Mouse (Mus musculus) intestine, postnatal 0 days (tissue): ENCODE measurements around the gene Tcea2. TPM values are rescaled to one million over a fixed set of nuclear protein-coding genes. Genes with fewer than 3 reads are reported as not detected.
A peak's percentile ranks its signal among the peaks of the same experiment; 100 is the strongest.

Experiments
- ATAC-seq: fragments of 200-750 bp; cut with Nextera tagmentation; 2 replicates; pipeline ENCODE4 v1.8.0; 2017; ENCODE audit warnings: mild to moderate bottlenecking, moderate TSS enrichment, moderate library complexity
- H3K27ac ChIP-seq: fragments of 300-500 bp; sonication (generic); 2 replicates; pipeline ENCODE4 v1.5.1; 2014; ENCODE audit warnings: mild to moderate bottlenecking, low read depth, low read length, moderate library complexity
- H3K27me3 ChIP-seq: fragments of 300-500 bp; sonication (generic); replicated peaks from 2 replicates; pipeline ENCODE4 v1.6.1; 2014; ENCODE audit warnings: low read length, mixed read lengths; ENCODE audit not compliant: control insufficient read depth, insufficient read depth
- H3K36me3 ChIP-seq: fragments of 300-500 bp; sonication (generic); 2 replicates; pipeline ENCODE4 v1.6.1; 2014; ENCODE audit warnings: mild to moderate bottlenecking, moderate library complexity; ENCODE audit not compliant: control insufficient read depth, insufficient read depth
- H3K4me1 ChIP-seq: fragments of 300-500 bp; sonication (generic); replicated peaks from 2 replicates; pipeline ENCODE4 v1.6.1; 2014; ENCODE audit warnings: antibody characterized with exemption, low read length, mixed read lengths; ENCODE audit not compliant: control insufficient read depth, insufficient read depth
- H3K4me2 ChIP-seq: fragments of 300-500 bp; sonication (generic); replicated peaks from 2 replicates; pipeline ENCODE4 v1.6.1; 2014; ENCODE audit warnings: low read depth, mild to moderate bottlenecking, moderate library complexity
- H3K4me3 ChIP-seq: fragments of 300-500 bp; sonication (generic); 2 replicates; pipeline ENCODE4 v1.5.1; 2014; ENCODE audit warnings: low read depth, low read length
- H3K9ac ChIP-seq: fragments of 300-500 bp; sonication (generic); 2 replicates; pipeline ENCODE4 v1.6.1; 2014; ENCODE audit warnings: mild to moderate bottlenecking, low read depth, low read length
- H3K9me3 ChIP-seq: fragments of 300-500 bp; sonication (generic); 2 replicates; pipeline ENCODE4 v1.6.1; 2016; ENCODE audit warnings: mixed run types; ENCODE audit not compliant: control insufficient read depth
- CTCF ChIP-seq: sonication (generic); IDR thresholded peaks from 2 replicates; pipeline ENCODE4 v1.5.1; 2016; ENCODE audit warnings: low read depth, mild to moderate bottlenecking, control low read depth, antibody characterized with exemption, moderate library complexity
- WGBS: fragments of 180-500 bp; shearing (Covaris S2); extraction: QIAGEN DNeasy Blood & Tissue Kit; methylation state at CpG from one replicate; pipeline ENCODE4 v1.1.7; 2014; 5-methylcytosine and 5-hydroxymethylcytosine counted together
- polyA plus RNA-seq: library from polyadenylated mRNA; unstranded; fragments of >200 nt; fragmentation: Nextera tagmentation; extraction: Ambion mirVana; gene quantifications from 2 replicates; pipeline ENCODE4 v1.2.1, GENCODE M21; 2015

Gene Tcea2
- 6.8 and 8.0 TPM in 2 replicates for polyA plus RNA-seq

DNA sequence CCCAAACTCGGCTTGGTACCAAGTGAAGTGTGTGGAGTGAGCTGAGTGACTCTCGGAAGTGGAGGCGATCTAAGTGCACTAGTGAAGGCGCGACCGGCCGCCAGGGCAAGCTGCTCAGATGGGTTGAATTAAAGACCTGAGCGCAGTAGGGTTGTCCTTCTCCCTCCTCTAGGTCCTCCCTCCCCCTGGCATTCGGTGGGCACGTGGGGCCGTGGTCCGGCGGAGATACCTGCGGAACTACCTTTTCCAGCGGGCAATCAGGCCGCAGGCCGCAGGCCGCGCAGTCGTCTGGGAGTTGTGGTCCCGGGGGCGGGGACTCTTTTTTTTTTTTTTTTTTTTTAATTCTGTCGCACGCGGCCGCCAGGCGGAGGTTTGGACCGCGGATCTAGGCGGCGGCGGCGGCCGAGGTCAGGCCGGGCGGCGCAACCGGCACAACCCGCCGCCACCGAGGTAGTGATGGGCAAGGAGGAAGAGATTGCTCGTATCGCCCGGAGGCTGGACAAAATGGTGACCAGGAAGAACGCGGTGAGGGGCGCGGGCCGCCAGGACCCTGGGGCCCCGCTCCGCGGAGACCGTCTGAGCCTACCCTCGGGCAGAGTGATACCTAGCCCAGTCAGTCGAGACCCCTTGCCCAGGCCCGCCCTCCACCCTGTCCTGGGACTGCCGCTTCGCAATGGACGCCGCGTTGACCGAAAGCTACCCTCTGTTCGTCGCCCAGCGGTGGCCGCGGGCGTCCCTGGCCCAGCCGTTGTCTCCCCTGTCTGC, at the start of gene Tcea2:
TSS of gene Tcea2 (plus strand) at position 360 of the 765 bp plus-strand sequence.
- H3K4me2 ChIP-seq, result peak within 1 kb of the TSS; percentile 96
- WGBS, result under 1% methylated on average over 57 of the region's 69 CpGs
- no peak within 1 kb of the TSS for H3K27ac ChIP-seq
- peak within 1 kb of the TSS; percentile 65 for H3K4me3 ChIP-seq
- TF ChIP-seq CTCF, result peak; percentile 47
- H3K9ac ChIP-seq, result peak within 1 kb of the TSS; percentile 71
- H3K9me3 ChIP-seq, result no peaks in the 10 kb centered on the region
- peaks cover 20% of the 10 kb centered on the region for H3K27me3 ChIP-seq
- peak; percentile 45 for ATAC-seq
- 0 out of 2 replicates have a peak, but pooled peaks cover 6% of the 10 kb centered on the region for H3K4me1 ChIP-seq
- no peaks in the 10 kb centered on the region for H3K36me3 ChIP-seq

DNA sequence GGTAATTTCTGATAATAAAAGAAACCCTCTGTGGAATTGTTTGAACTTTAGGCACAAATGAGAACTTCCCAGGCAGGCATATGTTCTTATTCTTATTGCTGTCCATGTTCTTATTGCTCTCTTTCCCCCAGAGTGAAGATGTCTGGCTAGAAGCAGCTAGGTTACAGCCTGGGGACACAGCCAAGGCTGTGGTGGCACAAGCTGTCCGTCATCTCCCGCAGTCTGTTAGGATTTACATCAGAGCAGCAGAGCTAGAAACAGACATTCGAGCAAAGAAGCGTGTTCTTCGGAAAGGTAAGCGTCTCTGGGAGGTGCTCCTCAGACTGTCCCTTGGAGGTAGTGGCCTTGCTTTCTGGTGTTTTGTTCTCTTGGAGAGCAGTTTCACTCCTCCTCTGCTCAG, 47.5 kb upstream of the Tcea2 start:
- H3K4me2 ChIP-seq, result no peak overlapping the region
- no peak overlapping the region for H3K4me3 ChIP-seq
- H3K4me1 ChIP-seq, result no peaks in the 10 kb centered on the region
- 99% methylated on average over 6 of the region's 6 CpGs for WGBS
- H3K9ac ChIP-seq, result no peak overlapping the region
- no peaks in the 10 kb centered on the region for H3K9me3 ChIP-seq
- no peaks in the 10 kb centered on the region for H3K27me3 ChIP-seq
- no peak for ATAC-seq
- no peak overlapping the region for H3K27ac ChIP-seq
- peaks cover 58% of the 10 kb centered on the region for H3K36me3 ChIP-seq
- TF ChIP-seq CTCF, result no peak

DNA sequence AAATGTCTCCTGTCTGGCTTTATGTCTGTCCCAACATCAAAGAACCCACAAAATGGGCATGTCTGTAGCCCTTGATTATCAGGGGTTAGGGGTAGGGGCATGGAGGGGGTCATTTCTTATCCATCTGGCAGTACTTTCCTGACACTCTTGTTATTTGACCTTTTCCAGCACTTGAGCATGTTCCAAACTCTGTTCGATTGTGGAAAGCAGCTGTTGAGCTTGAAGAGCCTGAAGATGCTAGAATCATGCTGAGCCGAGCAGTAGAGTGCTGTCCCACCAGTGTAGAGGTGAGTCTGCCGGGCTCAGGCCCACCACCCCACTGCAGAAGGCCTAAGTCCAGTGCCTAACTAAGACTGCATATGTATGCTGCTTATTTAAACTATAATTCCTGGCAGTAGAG, 44.2 kb upstream of the Tcea2 start:
- Histone ChIP-seq H3K27ac (no peak overlapping the region), H3K4me3 (no peak overlapping the region), H3K36me3 (peaks cover 76% of the 10 kb centered on the region), H3K9me3 (no peaks in the 10 kb centered on the region), H3K9ac (no peak overlapping the region), H3K4me1 (no peaks in the 10 kb centered on the region), H3K27me3 (no peaks in the 10 kb centered on the region), H3K4me2 (no peak overlapping the region)
- TF ChIP-seq CTCF, result no peak
- no peak for ATAC-seq
- 96% methylated on average over 3 of the region's 3 CpGs for WGBS

DNA sequence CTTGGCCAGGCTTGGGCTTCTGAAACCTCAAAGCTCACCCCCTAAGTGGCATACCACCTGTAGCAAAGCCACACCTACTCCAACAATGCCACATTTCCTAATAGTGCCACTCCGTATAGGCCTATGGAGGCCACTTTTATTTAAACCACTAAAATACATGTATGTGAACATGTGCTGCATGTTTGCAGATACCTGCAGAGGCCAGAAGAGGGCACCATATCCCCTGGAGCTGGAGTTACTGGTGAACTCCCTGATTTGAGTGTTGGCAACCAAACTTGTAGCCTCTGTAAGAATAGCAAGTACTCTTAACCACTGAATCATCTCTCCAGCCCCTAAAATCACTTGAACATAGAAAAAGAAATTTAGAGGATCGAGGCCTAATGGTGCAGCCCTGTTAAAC, 35.7 kb upstream of the Tcea2 start:
- 80% methylated on average over 2 of the region's 2 CpGs for WGBS
- H3K9me3 ChIP-seq, result no peaks in the 10 kb centered on the region
- ATAC-seq, result no peak
- peaks cover 6% of the 10 kb centered on the region; the same call in 1 of the 2 replicates for H3K4me1 ChIP-seq
- no peak overlapping the region for H3K9ac ChIP-seq
- H3K27me3 ChIP-seq, result no peaks in the 10 kb centered on the region
- no peak overlapping the region for H3K4me2 ChIP-seq
- TF ChIP-seq CTCF, result peak; percentile 87
- H3K27ac ChIP-seq, result no peak overlapping the region
- H3K4me3 ChIP-seq, result no peak overlapping the region
- peaks cover 48% of the 10 kb centered on the region for H3K36me3 ChIP-seq

DNA sequence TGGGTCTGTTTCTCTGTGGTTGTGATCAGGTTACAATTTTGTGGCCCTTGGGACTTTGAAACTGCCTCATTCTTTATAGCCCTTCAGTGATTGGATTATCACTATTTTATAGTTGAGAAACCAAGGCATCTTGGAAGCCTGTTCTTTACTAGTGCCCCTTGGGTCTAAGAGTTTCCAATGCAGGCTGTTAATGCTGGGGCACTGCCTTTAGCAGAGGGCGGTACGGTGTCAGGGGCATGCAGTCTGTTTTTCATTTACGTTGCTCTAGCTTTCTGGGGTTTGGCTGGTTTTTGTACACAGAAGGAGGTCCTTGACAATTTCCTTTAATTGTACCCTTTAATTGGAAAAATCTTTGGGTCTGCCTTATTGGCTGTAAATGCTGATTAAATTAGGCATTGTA, 34.4 kb upstream of the Tcea2 start:
- Histone ChIP-seq H3K27ac (no peak overlapping the region), H3K9ac (no peak overlapping the region), H3K4me2 (no peak overlapping the region), H3K4me1 (peaks cover 9% of the 10 kb centered on the region; the same call in 1 of the 2 replicates), H3K27me3 (no peaks in the 10 kb centered on the region), H3K4me3 (no peak overlapping the region), H3K36me3 (peaks cover 51% of the 10 kb centered on the region), H3K9me3 (no peaks in the 10 kb centered on the region)
- WGBS, result 69% methylated on average over 3 of the region's 3 CpGs
- no peak for TF ChIP-seq CTCF
- ATAC-seq, result no peak

DNA sequence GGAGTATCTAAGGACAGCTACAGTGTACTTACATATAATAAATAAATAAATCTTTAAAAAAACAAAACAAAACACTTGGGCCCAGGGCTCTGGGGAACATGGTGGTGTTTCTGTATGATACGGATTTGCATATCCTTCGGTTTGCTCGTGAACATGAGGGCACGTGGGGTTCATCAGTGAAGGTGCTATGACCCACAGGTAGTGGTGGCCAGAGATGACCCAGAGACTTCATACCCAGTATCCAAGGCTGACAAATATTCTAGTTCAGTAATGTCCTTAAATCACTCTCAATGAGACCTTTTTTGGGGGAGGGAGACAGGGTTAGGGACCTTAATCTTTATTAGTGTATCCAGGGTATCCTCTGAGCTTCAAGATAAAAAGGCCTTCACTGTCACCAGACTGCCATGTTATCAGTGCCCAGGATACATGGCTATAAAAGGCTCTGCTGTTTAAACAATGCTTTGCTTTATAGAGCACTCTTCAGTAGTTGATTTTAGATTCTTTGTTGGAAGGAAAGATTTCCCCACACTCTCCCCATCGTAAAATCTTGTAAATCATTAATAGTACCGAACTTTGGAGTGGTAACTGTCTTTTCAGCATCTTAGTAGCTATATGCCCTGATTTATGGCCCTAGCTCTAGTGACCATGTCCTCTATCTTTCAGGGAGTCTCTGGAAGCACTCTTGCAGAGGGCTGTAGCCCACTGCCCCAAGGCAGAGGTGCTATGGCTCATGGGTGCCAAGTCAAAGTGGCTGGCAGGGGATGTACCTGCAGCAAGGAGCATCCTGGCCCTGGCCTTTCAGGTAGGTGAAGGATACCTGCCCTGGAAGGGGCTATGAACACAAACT, 33.3 kb upstream of the Tcea2 start:
- no peak for TF ChIP-seq CTCF
- Histone ChIP-seq H3K9ac (no peak overlapping the region), H3K36me3 (peaks cover 49% of the 10 kb centered on the region), H3K9me3 (no peaks in the 10 kb centered on the region), H3K27ac (peak overlapping the region; percentile 64), H3K4me2 (0 out of 2 replicates have a peak overlapping the region, but pooled peaks have one; percentile 9), H3K4me3 (no peak overlapping the region), H3K27me3 (no peaks in the 10 kb centered on the region), H3K4me1 (peaks cover 9% of the 10 kb centered on the region; the same call in 1 of the 2 replicates)
- ATAC-seq, result peak; percentile 84
- 43% methylated on average over 6 of the region's 6 CpGs for WGBS
